Mouse (Mus musculus): ENCODE data around the gene Ephb2.

Ephb2 gene

GRCm38 (mm10) chr4:136651882-136652527 lies 183.8 kb downstream of the Ephb2 start:
- no peak for DNase-seq (ENCODE audit: low spot score in 2 of 2)

GRCm38 (mm10) chr4:136651357-136651811 lies 184.4 kb downstream of the Ephb2 start:
- no peak for DNase-seq (ENCODE audit: low spot score in 2 of 2)

GRCm38 (mm10) chr4:136650261-136650660 lies 185.5 kb downstream of the Ephb2 start:
- no peak for DNase-seq (ENCODE audit: low spot score in 2 of 2)

GRCm38 (mm10) chr4:136649480-136650196 lies 186.2 kb downstream of the Ephb2 start:
- DNase-seq (ENCODE audit: low spot score in 2 of 2): no peak

- peak in 1 of 2 experiments; percentile 93 for DNase-seq (ENCODE audit: low spot score in 2 of 2)
Observed at GRCm38 (mm10) chr4:136648922-136649479, 186.8 kb downstream of the Ephb2 start.

GRCm38 (mm10) chr4:136638890-136639289 lies 196.9 kb downstream of the Ephb2 start:
- DNase-seq (ENCODE audit: low spot score in 2 of 2): no peak

GRCm38 (mm10) chr4:136638230-136638750 lies 197.5 kb downstream of the Ephb2 start:
- DNase-seq (ENCODE audit: low spot score in 2 of 2): no peak

- peak; percentile 69 to 74 for DNase-seq (ENCODE audit: low spot score in 2 of 2)
Observed at GRCm38 (mm10) chr4:136637563-136638229, 198.1 kb downstream of the Ephb2 start.

GRCm38 (mm10) chr4:136636983-136637562 lies 198.7 kb downstream of the Ephb2 start:
- no peak for DNase-seq (ENCODE audit: low spot score in 2 of 2)

GRCm38 (mm10) chr4:136636511-136636910 lies 199.3 kb downstream of the Ephb2 start:
- DNase-seq (ENCODE audit: low spot score in 2 of 2): no peak

- DNase-seq (ENCODE audit: low spot score in 2 of 2): no peak
Observed at GRCm38 (mm10) chr4:136635995-136636394, 199.8 kb downstream of the Ephb2 start.

GRCm38 (mm10) chr4:136631237-136631994 lies 204.4 kb downstream of the Ephb2 start:
- DNase-seq (ENCODE audit: low spot score in 2 of 2): no peak

- DNase-seq (ENCODE audit: low spot score in 2 of 2): no peak
Observed at GRCm38 (mm10) chr4:136626590-136626989, 209.2 kb downstream of the Ephb2 start.

GRCm38 (mm10) chr4:136622388-136622787 lies 213.4 kb downstream of the Ephb2 start, which contains the start of gene Lactbl1:
Gene Lactbl1, plus strand, starts transcription at chr4:136622621.
- DNase-seq (ENCODE audit: low spot score in 2 of 2): no peak

GRCm38 (mm10) chr4:136621956-136622355 lies 213.8 kb downstream of the Ephb2 start:
- DNase-seq (ENCODE audit: low spot score in 2 of 2): no peak

- DNase-seq (ENCODE audit: low spot score in 2 of 2): peak in 1 of 2 experiments; percentile 70
Observed at GRCm38 (mm10) chr4:136621336-136621735, 214.5 kb downstream of the Ephb2 start.

GRCm38 (mm10) chr4:136613657-136614056 lies 222.1 kb downstream of the Ephb2 start:
- no peak for DNase-seq (ENCODE audit: low spot score in 2 of 2)

GRCm38 (mm10) chr4:136610387-136610856 lies 225.4 kb downstream of the Ephb2 start, which contains the start of gene Tex46:
Gene Tex46, plus strand, starts transcription at chr4:136610437.
- no peak for DNase-seq (ENCODE audit: low spot score in 2 of 2)

GRCm38 (mm10) chr4:136605756-136606485 lies 229.9 kb downstream of the Ephb2 start:
- no peak for DNase-seq (ENCODE audit: low spot score in 2 of 2)

- peak; percentile 71 to 94 for DNase-seq (ENCODE audit: low spot score in 2 of 2)
Observed at GRCm38 (mm10) chr4:136602568-136602967, 233.2 kb downstream of the Ephb2 start, which contains the start of gene Kdm1a. Gene Kdm1a, minus strand, starts transcription at chr4:136602723.
